Mouse (Mus musculus) heart, postnatal 0 days (tissue): ENCODE data around the gene Dkkl1.

Source experiments
- CTCF ChIP-seq: IDR thresholded peaks from 2 replicates; pipeline ENCODE4 v1.5.1; 2016; ENCODE audit warnings: antibody characterized with exemption, control low read depth, low read depth
- EP300 ChIP-seq: IDR thresholded peaks from 2 replicates; pipeline ENCODE4 v1.6.1; 2016; ENCODE audit warnings: antibody characterized with exemption, low read depth

DNA sequence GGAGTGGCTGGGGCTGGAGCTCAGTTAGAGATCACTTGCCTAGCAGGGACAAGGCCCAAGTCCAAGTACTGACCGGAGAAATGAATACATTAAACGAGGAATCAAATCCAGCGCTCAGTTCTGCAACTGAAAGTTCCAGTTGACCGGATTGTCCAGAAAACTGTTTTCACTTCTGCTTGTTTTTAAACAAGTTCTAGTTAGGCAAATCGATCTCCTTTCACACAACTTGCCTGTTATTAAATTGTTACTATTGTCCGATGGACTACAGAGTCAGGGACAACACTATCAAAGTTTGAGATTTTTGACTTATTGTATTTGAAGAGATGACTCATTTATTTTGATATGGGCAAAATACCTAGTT is 29.4 kb upstream of the Dkkl1 start:
- TF ChIP-seq CTCF = no peak
- TF ChIP-seq EP300 = no peak
